Mouse (Mus musculus): ENCODE measurements around the gene Susd5.

The Susd5 gene

GRCm38 (mm10) chr9:114057090-114057796 lies at the start of gene Susd5:
TSS of gene Susd5 (plus strand) at chr9:114057140.
- DNase-seq = no peak

GRCm38 (mm10) chr9:114007850-114008350 lies 49.0 kb upstream of the Susd5 start:
- DNase-seq = no peak

GRCm38 (mm10) chr9:114009526-114009925 lies 47.4 kb upstream of the Susd5 start:
- DNase-seq = no peak

- DNase-seq = no peak
These were observed 45.7 kb upstream of the Susd5 start for GRCm38 (mm10) chr9:114011203-114011602.

- DNase-seq = no peak
These were observed 42.9 kb upstream of the Susd5 start for GRCm38 (mm10) chr9:114014034-114014433.

- DNase-seq = no peak
These were observed 41.2 kb upstream of the Susd5 start for GRCm38 (mm10) chr9:114015724-114016123.

GRCm38 (mm10) chr9:114016402-114016801 lies 40.5 kb upstream of the Susd5 start:
- DNase-seq = no peak

- no peak for DNase-seq
These were observed 37.8 kb upstream of the Susd5 start for GRCm38 (mm10) chr9:114019012-114019762.

GRCm38 (mm10) chr9:114022141-114022540 lies 34.8 kb upstream of the Susd5 start:
- no peak for DNase-seq

- DNase-seq = no peak
These were observed 31.8 kb upstream of the Susd5 start for GRCm38 (mm10) chr9:114025182-114025581.

GRCm38 (mm10) chr9:114025846-114026245 lies 31.1 kb upstream of the Susd5 start:
- DNase-seq = no peak

GRCm38 (mm10) chr9:114026261-114026934 lies 30.5 kb upstream of the Susd5 start:
- DNase-seq = peak; percentile 84 to 90

- no peak for DNase-seq
These were observed 16.0 kb upstream of the Susd5 start for GRCm38 (mm10) chr9:114040945-114041344.

GRCm38 (mm10) chr9:114042490-114042889 lies 14.4 kb upstream of the Susd5 start:
- DNase-seq = no peak

GRCm38 (mm10) chr9:114044446-114044845 lies 12.5 kb upstream of the Susd5 start:
- DNase-seq = no peak

GRCm38 (mm10) chr9:114046028-114046427 lies 10.9 kb upstream of the Susd5 start, which contains the start of gene Fbxl2:
TSS of gene Fbxl2 (minus strand) at chr9:114046191.
- no peak for DNase-seq

- no peak for DNase-seq
These were observed 10.3 kb upstream of the Susd5 start for GRCm38 (mm10) chr9:114046676-114047075.

- no peak for DNase-seq
These were observed 6.8 kb upstream of the Susd5 start for GRCm38 (mm10) chr9:114050106-114050505.

- DNase-seq = no peak
These were observed 6.2 kb upstream of the Susd5 start for GRCm38 (mm10) chr9:114050778-114051177.

- DNase-seq = no peak
These were observed 4.9 kb upstream of the Susd5 start for GRCm38 (mm10) chr9:114052031-114052430.

GRCm38 (mm10) chr9:114052866-114053265 lies 4.1 kb upstream of the Susd5 start:
- no peak for DNase-seq

GRCm38 (mm10) chr9:114068494-114069053 lies 11.6 kb downstream of the Susd5 start:
- DNase-seq = no peak

GRCm38 (mm10) chr9:114069372-114069771 lies 12.4 kb downstream of the Susd5 start:
- no peak for DNase-seq
